Mouse (Mus musculus) kidney, postnatal 0 days (tissue): ENCODE measurements around the gene Myadm. TPM values are rescaled to one million over a fixed set of nuclear protein-coding genes. Genes with fewer than 3 reads are reported as not detected.

Source experiments
- ATAC-seq: fragments of 200-750 bp; cut with Nextera tagmentation; replicated peaks from 2 replicates; pipeline ENCODE4 v1.8.0; 2017; ENCODE audit warnings: low read depth, moderate number of reproducible peaks, moderate TSS enrichment, moderate library complexity; ENCODE audit not compliant: low FRiP score
- DNase-seq: peaks from one replicate; pipeline ENCODE4 v3.0.0-alpha.2; 2016; ENCODE audit warnings: low spot score
- H3K27ac ChIP-seq: fragments of 300-500 bp; sonication (generic); 2 replicates; pipeline ENCODE4 v1.5.1; 2014; ENCODE audit warnings: mild to moderate bottlenecking
- H3K27me3 ChIP-seq: fragments of 300-500 bp; sonication (generic); 2 replicates; pipeline ENCODE4 v1.6.1; 2014; ENCODE audit warnings: low read length, mixed read lengths; ENCODE audit not compliant: insufficient read depth
- H3K36me3 ChIP-seq: fragments of 300-500 bp; sonication (generic); 2 replicates; pipeline ENCODE4 v1.6.1; 2014; ENCODE audit warnings: low read length, mixed read lengths; ENCODE audit not compliant: insufficient read depth
- H3K4me1 ChIP-seq: fragments of 300-500 bp; sonication (generic); replicated peaks from 2 replicates; pipeline ENCODE4 v1.6.1; 2014; ENCODE audit warnings: antibody characterized with exemption, low read length, mixed read lengths; ENCODE audit not compliant: insufficient read depth
- H3K4me2 ChIP-seq: fragments of 300-500 bp; sonication (generic); 2 replicates; pipeline ENCODE4 v1.6.1; 2014; ENCODE audit warnings: mild to moderate bottlenecking, low read length, moderate library complexity, mixed read lengths
- H3K4me3 ChIP-seq: fragments of 300-500 bp; sonication (generic); replicated peaks from 2 replicates; pipeline ENCODE4 v1.5.1; 2014; ENCODE audit warnings: low read depth, low read length
- H3K9ac ChIP-seq: fragments of 300-500 bp; sonication (generic); 2 replicates; pipeline ENCODE4 v1.6.1; 2014; ENCODE audit warnings: low read depth, low read length
- H3K9me3 ChIP-seq: fragments of 300-500 bp; sonication (generic); replicated peaks from 2 replicates; pipeline ENCODE4 v1.6.1; 2016; ENCODE audit warnings: low read length, inconsistent platforms, mixed read lengths
- CTCF ChIP-seq: IDR thresholded peaks from 2 replicates; pipeline ENCODE4 v1.5.1; 2016; ENCODE audit warnings: antibody characterized with exemption, low read depth, mild to moderate bottlenecking, moderate library complexity
- WGBS: fragments of 180-500 bp; shearing (Covaris S2); extraction: QIAGEN DNeasy Blood & Tissue Kit; methylation state at CpG from one replicate; pipeline ENCODE4 v1.1.7; 2014; 5-methylcytosine and 5-hydroxymethylcytosine counted together
- polyA plus RNA-seq: library from polyadenylated mRNA; unstranded; fragments of >200 nt; fragmentation: Nextera tagmentation; extraction: Ambion mirVana; gene quantifications from 2 replicates; pipeline ENCODE4 v1.2.1, GENCODE M21; 2015

Gene Myadm
- polyA plus RNA-seq, 1 experiment from 2014 or later: 73.0 TPM

DNA sequence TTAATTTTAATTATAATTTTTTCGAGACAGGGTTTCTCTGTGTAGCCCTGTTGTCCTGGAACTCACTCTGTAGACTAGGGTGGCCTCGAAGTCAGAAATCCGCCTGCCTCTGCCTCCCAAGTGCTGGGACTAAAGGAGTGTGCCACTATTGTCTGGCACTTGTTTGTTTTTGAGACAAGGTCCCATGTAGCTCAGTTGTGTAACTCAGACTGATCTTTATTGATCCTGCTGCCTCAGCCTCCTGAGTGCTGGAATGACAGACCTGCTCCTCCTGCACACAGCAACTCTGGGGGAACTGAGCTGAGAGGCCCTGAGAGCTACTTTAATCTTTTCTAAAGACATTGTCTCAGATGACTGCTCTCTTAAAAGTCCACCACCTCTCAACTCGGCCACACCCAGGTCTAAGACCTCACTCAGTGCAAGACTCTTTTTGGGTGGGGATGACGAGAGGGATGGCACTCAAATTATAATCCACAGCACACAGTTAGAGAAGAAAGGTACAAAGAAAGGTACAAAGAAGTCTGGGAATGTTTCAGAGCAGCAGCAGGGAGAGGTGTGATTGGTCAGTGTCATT, 8.7 kb upstream of the Myadm start:
- H3K36me3 ChIP-seq: no peaks in the 10 kb centered on the region
- H3K9me3 ChIP-seq: no peaks in the 10 kb centered on the region
- H3K27ac ChIP-seq: no peak overlapping the region
- 71% methylated on average over 5 of the region's 5 CpGs for WGBS
- ATAC-seq (no peak), DNase-seq (no peak)
- H3K4me3 ChIP-seq: no peak overlapping the region
- no peaks in the 10 kb centered on the region for H3K27me3 ChIP-seq
- H3K9ac ChIP-seq: no peak overlapping the region
- no peak overlapping the region for H3K4me2 ChIP-seq
- TF ChIP-seq CTCF: no peak
- no peaks in the 10 kb centered on the region for H3K4me1 ChIP-seq

DNA sequence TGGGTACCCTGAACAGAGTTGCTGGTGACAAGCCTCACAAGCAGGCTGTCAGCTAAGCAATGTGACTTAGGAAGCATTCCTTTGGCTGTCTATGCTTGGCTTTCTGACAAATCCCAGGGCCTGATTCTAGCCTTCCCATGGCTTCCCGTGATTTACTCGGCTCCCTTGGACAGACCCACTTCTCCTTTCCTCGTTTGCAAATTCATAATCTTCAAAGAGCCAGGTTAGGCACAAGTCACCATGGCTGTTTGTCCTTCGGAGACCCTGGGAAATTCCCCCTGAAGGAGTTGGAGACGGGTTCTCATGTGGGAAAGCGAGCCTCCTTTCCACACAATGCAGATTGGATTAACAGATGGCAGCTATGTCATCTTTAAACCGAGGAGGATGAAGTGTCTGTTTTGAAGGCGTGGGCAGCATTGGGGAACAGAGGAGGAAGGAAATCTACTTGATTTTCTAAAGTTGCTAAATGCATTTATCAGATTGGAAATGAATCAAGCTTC, 8.2 kb upstream of the Myadm start:
- H3K4me3 ChIP-seq: no peak overlapping the region
- H3K9ac ChIP-seq: no peak overlapping the region
- no peak for DNase-seq
- H3K9me3 ChIP-seq: no peaks in the 10 kb centered on the region
- no peak for TF ChIP-seq CTCF
- no peaks in the 10 kb centered on the region for H3K27me3 ChIP-seq
- ATAC-seq: no peak
- H3K4me2 ChIP-seq: no peak overlapping the region
- H3K4me1 ChIP-seq: no peaks in the 10 kb centered on the region
- H3K36me3 ChIP-seq: no peaks in the 10 kb centered on the region
- no peak overlapping the region for H3K27ac ChIP-seq
- 35% methylated on average over 8 of the region's 8 CpGs for WGBS

DNA sequence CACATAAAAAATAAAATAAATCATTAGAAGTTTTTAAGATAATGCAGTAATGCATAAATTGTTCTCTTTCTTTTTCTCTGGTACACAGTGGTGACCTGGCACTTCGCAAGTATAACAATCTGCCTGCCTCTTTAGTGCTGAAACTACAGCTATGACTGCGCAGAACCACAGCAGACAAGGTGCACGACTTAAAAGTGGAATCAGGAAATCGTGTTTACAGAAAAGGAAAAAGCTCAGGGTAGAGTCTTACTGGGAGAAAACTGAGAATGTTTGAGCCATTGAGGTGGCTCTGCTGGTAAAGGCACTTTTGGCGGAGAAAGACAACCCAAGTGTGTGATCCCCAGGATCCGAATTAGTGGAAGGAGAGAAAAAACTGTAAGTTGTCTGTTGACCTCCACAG, 7.1 kb upstream of the Myadm start:
- Histone ChIP-seq H3K36me3 (no peaks in the 10 kb centered on the region), H3K4me3 (no peak overlapping the region), H3K9me3 (no peaks in the 10 kb centered on the region), H3K9ac (no peak overlapping the region), H3K27me3 (no peaks in the 10 kb centered on the region), H3K4me1 (no peaks in the 10 kb centered on the region), H3K27ac (no peak overlapping the region), H3K4me2 (no peak overlapping the region)
- DNase-seq (no peak), ATAC-seq (no peak)
- no peak for TF ChIP-seq CTCF
- 84% methylated on average over 6 of the region's 6 CpGs for WGBS

DNA sequence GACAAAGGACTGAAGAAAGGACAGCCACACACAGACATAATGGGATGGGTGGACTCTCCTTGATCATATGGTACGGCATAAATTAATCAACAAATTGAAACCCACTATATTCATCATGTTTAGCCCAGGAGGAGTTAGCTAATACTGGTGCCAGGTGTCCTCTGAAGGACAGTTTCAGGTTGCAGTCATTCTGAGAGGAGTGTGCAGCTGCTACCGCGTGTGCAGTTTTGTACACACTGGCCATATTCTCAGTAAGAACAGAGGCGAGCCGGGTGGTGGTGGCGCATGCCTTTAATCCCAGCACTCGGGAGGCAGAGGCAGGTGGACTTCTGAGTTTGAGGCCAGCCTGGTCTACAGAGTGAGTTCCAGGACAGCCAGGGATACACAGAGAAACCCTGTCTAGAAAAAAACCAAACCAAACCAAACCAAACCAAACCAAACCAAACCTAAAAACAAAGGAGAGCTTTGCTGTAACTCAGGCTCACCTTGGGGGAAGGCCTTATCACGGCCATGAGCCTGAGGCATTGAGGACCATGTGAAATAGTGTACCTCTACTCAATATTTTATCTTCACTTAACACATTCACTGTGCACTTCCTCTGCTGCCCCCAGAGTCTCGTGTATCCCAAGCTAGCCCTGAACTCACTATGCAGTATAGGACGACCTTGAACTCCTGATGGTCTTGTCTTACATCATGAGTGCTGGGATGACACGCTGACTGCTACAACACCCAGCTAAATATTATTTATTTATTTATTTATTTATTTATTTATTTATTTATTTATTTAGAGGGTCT, 5.6 kb upstream of the Myadm start:
- H3K27ac ChIP-seq: no peak overlapping the region
- DNase-seq: no peak
- H3K4me1 ChIP-seq: no peaks in the 10 kb centered on the region
- no peak for TF ChIP-seq CTCF
- no peaks in the 10 kb centered on the region for H3K9me3 ChIP-seq
- H3K27me3 ChIP-seq: no peaks in the 10 kb centered on the region
- H3K4me3 ChIP-seq: no peak overlapping the region
- 86% methylated on average over 11 of the region's 11 CpGs for WGBS
- ATAC-seq: no peak
- no peak overlapping the region for H3K4me2 ChIP-seq
- no peak overlapping the region for H3K9ac ChIP-seq
- H3K36me3 ChIP-seq: no peaks in the 10 kb centered on the region

DNA sequence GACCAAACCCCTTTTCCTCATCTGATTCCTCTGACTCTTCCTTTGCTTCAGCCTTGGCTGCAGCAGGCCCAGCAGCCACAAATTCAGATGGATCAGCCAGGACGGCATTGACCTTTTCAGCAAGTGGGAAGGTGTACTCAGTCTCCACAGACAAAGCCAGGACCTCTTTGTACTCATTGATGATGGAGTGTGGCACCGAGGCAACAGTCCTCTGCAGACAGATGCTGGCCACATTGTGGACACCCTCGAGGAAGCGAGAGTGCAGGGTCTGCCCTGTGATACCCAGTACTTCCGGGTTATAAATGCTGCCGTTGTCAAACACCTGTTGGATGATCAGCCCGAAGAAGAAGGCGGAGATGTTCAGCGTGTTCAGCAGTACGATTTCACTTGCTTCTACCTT, 4.3 kb upstream of the Myadm start:
- H3K9me3 ChIP-seq: no peaks in the 10 kb centered on the region
- H3K4me3 ChIP-seq: no peak overlapping the region
- no peaks in the 10 kb centered on the region for H3K36me3 ChIP-seq
- no peak overlapping the region for H3K9ac ChIP-seq
- no peaks in the 10 kb centered on the region for H3K27me3 ChIP-seq
- no peak overlapping the region for H3K27ac ChIP-seq
- ATAC-seq (no peak), DNase-seq (no peak)
- whole genome bisulfite sequencing: 85% methylated on average over 10 of the region's 10 CpGs
- no peaks in the 10 kb centered on the region for H3K4me1 ChIP-seq
- no peak overlapping the region for H3K4me2 ChIP-seq
- TF ChIP-seq CTCF: no peak

DNA sequence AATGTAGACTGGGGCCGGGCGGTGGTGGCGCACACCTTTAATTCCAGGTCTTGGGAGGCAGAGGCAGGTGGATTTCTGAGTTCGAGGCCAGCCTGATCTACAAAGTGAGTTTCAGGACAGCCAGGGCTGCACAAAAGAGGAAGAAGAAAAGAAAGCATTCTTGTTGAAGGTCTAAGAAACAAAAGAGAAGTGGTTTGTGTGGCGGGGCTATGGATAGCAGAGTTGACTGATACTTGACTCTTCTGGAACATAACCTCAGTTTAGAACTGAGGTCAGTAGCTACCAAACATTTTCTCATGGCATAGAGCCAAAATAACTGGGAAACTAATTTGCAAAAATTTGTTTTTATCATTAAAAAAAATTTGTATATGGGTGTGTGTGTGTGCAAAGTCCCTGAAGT, 2.8 kb upstream of the Myadm start:
- WGBS: 88% methylated on average over 5 of the region's 5 CpGs

More for the DNA sequence above, 2.8 kb upstream of the Myadm start:
- Histone ChIP-seq H3K4me1 (no peaks in the 10 kb centered on the region), H3K27ac (no peak overlapping the region), H3K9me3 (no peaks in the 10 kb centered on the region), H3K4me3 (no peak overlapping the region), H3K36me3 (no peaks in the 10 kb centered on the region), H3K27me3 (no peaks in the 10 kb centered on the region), H3K9ac (no peak overlapping the region), H3K4me2 (no peak overlapping the region)
- DNase-seq (no peak), ATAC-seq (no peak)
- no peak for TF ChIP-seq CTCF
